Mouse (Mus musculus): Measurements from ENCODE around the gene Phf21a. TPM values are rescaled to one million over a fixed set of nuclear protein-coding genes. Genes with fewer than 3 reads are reported as not detected.

The Phf21a gene
- polyA plus RNA-seq, 1 experiment from 2014 or later: 5.6 TPM

GRCm38 (mm10) chr2:92371971-92372690, 279.2 kb downstream of the Phf21a start:
- ATAC-seq: no peak
- Histone ChIP-seq H3K9me3 (replicated peaks) (no peaks in the 10 kb centered on the region), H3K27me3 (replicated peaks) (peaks cover 68% of the 10 kb centered on the region), H3K4me3 (no peak overlapping the region), H3K36me3 (peaks cover 3% of the 10 kb centered on the region), H3K27ac (no peak overlapping the region), H3K9ac (no peak overlapping the region), H3K4me1 (peaks cover 42% of the 10 kb centered on the region), H3K4me2 (no peak overlapping the region)
- WGBS (ENCODE audit: insufficient replicate concordance): 44% methylated on average over 10 of the region's 10 CpGs

GRCm38 (mm10) chr2:92372767-92373436, 280.0 kb downstream of the Phf21a start:
- peaks cover 60% of the 10 kb centered on the region for H3K27me3 ChIP-seq (replicated peaks)
- 64% methylated on average over 9 of the region's 9 CpGs for WGBS (ENCODE audit: insufficient replicate concordance)

DNA sequence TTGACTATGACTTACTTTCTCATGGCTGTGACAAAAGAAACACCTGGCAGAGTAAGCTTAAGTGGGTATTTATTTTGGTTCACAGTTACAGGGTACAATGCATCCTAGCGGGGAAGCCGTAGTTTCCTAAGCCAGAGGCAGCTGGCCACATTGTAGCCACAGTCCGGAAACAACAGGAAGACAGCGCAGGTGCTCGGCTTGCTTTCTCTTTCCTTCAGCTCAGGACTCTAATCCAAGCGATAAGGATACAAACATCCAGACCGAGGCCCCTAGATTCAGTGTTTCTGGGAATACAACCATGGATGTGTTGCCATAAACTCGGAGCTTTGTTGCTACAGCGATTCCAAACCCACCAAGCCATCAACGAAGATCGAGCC, 280.5 kb downstream of the Phf21a start:
- Histone ChIP-seq H3K27me3 (replicated peaks) (peaks cover 55% of the 10 kb centered on the region), H3K27ac (no peak overlapping the region)

More at GRCm38 (mm10) chr2:92372767-92373436, 280.0 kb downstream of the Phf21a start:
- Histone ChIP-seq H3K9me3 (replicated peaks) (no peaks in the 10 kb centered on the region), H3K4me1 (peaks cover 36% of the 10 kb centered on the region), H3K27ac (no peak overlapping the region), H3K36me3 (peaks cover 10% of the 10 kb centered on the region), H3K4me2 (no peak overlapping the region), H3K4me3 (no peak overlapping the region), H3K9ac (no peak overlapping the region)
- no peak for ATAC-seq

DNA sequence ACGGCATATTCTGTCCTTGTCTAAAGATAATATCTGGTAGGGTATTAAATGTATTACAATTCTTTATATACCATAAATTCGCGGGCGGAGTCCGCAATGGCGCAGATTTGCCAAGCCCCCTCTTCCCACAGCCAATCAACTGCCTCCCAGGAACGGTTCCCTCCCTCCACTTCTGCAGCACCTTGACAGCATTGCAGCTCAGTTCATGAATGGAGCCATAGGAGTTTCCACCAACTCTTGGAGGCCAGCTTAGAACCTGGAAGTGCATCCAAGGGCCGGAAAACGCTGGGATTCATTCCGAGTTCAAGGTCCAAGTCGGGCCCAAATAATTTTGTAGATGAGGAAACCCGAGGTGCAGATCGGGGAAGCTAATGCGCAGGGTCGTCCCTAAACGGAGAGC, 281.6 kb downstream of the Phf21a start, which contains the start of the genes Pex16 and Large2:
TSS of gene Pex16 (plus strand) at position 163 of the 400 bp plus-strand sequence.
TSS of gene Large2 (minus strand) at position 356 of the 400 bp plus-strand sequence.
- Histone ChIP-seq H3K9me3 (replicated peaks) (no peaks in the 10 kb centered on the region), H3K4me2 (peak within 1 kb of the TSS; percentile 97), H3K27me3 (replicated peaks) (peaks cover 44% of the 10 kb centered on the region), H3K36me3 (peaks cover 26% of the 10 kb centered on the region), H3K4me3 (peak within 1 kb of the TSS; percentile 90), H3K9ac (peak within 1 kb of the TSS; percentile 88), H3K4me1 (peaks cover 36% of the 10 kb centered on the region), H3K27ac (peak within 1 kb of the TSS; percentile 87)
- WGBS (ENCODE audit: insufficient replicate concordance): 1% methylated on average over 16 of the region's 16 CpGs
- no peak for ATAC-seq

More for the DNA sequence above, 280.5 kb downstream of the Phf21a start:
- Histone ChIP-seq H3K4me1 (peaks cover 36% of the 10 kb centered on the region), H3K9me3 (replicated peaks) (no peaks in the 10 kb centered on the region), H3K36me3 (peaks cover 16% of the 10 kb centered on the region), H3K4me2 (no peak overlapping the region), H3K4me3 (no peak overlapping the region), H3K9ac (no peak overlapping the region)
- no peak for ATAC-seq
- 72% methylated on average over 11 of the region's 11 CpGs for WGBS (ENCODE audit: insufficient replicate concordance)

DNA sequence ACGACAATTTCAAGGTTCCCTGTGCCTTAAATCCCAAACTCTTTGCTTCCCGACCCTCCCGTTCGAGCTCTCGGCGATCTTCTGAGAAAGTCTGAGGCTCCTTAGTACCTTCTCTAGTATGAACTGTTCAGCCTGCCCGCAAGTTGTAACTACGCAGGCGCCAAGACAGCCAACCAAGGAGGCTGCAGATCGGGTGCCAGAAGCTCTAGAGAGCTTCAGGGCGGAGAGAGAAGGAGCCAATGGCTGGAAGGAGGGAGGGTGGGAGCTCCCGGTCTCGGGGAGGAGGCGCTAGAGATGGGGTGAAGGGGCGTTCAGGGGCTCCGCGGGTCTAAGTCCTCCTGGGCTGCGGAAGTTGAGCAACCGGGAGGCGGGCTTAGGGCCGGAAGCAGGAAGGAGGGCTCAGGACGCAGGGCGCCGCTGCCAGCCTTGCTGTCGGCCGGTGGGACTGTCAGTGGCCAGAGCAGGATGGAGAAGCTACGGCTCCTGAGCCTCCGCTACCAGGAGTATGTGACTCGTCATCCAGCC, 282.2 kb downstream of the Phf21a start:
- Histone ChIP-seq H3K4me1 (peaks cover 36% of the 10 kb centered on the region), H3K4me2 (peak overlapping the region; percentile 97), H3K36me3 (peaks cover 33% of the 10 kb centered on the region), H3K9me3 (replicated peaks) (no peaks in the 10 kb centered on the region), H3K27ac (peak overlapping the region; percentile 87), H3K27me3 (replicated peaks) (peaks cover 37% of the 10 kb centered on the region), H3K4me3 (peak overlapping the region; percentile 90), H3K9ac (peak overlapping the region; percentile 88)
- under 1% methylated on average over 29 of the region's 29 CpGs for WGBS (ENCODE audit: insufficient replicate concordance)
- peak; percentile 95 for ATAC-seq

DNA sequence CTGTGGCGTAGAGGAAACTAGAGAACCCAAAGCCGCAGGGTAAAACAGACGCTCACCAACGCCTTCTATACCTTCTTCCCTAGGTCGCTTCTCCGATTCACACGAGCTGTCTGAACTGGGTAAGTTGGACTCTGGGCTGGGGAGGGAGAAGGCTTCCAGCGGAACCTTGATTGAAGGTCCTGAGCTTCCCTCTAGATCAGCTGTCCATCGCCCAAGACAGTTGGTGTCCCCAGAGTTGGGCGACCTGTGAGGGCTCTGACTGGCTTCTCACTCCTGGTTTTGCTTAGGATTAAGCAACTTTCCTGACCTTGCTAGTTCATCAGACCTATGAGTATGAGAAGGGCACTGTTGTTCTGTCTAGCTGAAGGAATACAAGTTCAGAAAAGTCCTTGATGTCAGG, 282.9 kb downstream of the Phf21a start:
- H3K4me1 ChIP-seq: peaks cover 31% of the 10 kb centered on the region
- peak overlapping the region; percentile 97 for H3K4me2 ChIP-seq
- 6% methylated on average over 10 of the region's 10 CpGs for WGBS (ENCODE audit: insufficient replicate concordance)
- H3K9ac ChIP-seq: peak overlapping the region; percentile 88
- no peaks in the 10 kb centered on the region for H3K9me3 ChIP-seq (replicated peaks)
- H3K27me3 ChIP-seq (replicated peaks): peaks cover 31% of the 10 kb centered on the region
- peak overlapping the region; percentile 87 for H3K27ac ChIP-seq
- H3K4me3 ChIP-seq: peak overlapping the region; percentile 90
- no peak for ATAC-seq
- H3K36me3 ChIP-seq: peaks cover 39% of the 10 kb centered on the region

DNA sequence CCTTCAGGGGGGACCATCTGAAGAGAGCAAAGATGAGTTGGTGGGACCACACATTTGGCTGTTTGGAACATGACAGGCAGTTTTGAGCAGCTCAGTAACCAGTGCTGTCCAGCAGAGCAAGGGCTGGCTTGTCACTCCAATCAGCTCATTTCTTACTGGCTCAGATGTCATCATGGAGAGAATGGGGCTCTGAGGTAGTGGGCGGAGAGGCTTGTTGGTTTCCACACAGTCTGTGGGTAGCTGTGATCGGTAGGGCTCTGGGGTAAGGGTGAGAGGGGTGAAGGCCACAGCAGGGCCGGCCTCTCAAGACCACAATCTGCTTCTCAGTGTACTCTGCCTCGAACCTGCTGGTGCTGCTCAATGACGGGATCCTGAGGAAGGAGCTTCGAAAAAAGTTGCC, 283.4 kb downstream of the Phf21a start:
- no peak for ATAC-seq
- Histone ChIP-seq H3K4me2 (peak overlapping the region; percentile 97), H3K36me3 (peaks cover 44% of the 10 kb centered on the region), H3K9ac (peak overlapping the region; percentile 88), H3K4me3 (peak overlapping the region; percentile 90), H3K27me3 (replicated peaks) (peaks cover 26% of the 10 kb centered on the region), H3K9me3 (replicated peaks) (no peaks in the 10 kb centered on the region), H3K27ac (peak overlapping the region; percentile 87; the same call in 1 of the 2 replicates), H3K4me1 (peaks cover 26% of the 10 kb centered on the region)
- whole genome bisulfite sequencing (ENCODE audit: insufficient replicate concordance): 72% methylated on average over 6 of the region's 6 CpGs

GRCm38 (mm10) chr2:92377320-92377719, 284.4 kb downstream of the Phf21a start:
- no peak overlapping the region for H3K4me2 ChIP-seq
- H3K9me3 ChIP-seq (replicated peaks): no peaks in the 10 kb centered on the region
- peaks cover 16% of the 10 kb centered on the region for H3K27me3 ChIP-seq (replicated peaks)
- ATAC-seq: no peak
- WGBS (ENCODE audit: insufficient replicate concordance): 92% methylated on average over 7 of the region's 7 CpGs
- peaks cover 55% of the 10 kb centered on the region for H3K36me3 ChIP-seq
- H3K9ac ChIP-seq: no peak overlapping the region
- H3K4me1 ChIP-seq: peaks cover 24% of the 10 kb centered on the region
- no peak overlapping the region for H3K4me3 ChIP-seq
- no peak overlapping the region for H3K27ac ChIP-seq

DNA sequence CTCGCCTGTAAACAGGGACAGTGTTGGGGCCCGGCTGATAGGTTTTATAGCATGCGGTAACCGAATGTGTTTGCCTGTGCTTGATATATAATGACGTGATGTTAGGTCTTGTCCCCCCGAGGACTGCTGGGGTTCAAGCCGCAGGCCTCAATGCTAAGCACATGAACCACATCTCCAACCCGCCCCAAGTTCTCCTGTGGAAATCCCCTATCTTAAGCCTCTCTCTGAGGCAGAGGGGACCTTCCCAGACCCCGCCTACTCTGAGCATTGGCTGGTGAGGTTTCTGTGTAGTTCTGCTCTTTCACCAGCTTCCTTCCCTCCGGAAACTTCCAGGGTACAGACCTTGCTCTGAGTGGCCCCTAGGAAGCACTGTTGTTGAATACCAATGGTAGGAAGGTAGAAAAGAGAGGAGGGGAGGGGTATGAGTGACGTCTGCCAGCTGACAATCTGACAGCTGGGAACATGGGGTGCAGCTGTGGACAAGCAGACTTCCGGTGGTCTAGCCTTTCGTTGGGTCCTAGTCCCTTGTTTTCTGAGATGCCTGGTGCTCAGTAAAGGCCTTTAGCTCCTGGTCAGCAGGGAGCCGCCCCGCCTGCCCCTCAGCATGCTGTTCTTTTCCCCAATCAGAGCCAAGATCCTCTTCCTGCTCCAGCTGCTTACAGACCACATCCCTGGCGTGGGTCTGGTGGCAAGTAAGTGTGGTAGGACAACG, 287.0 kb downstream of the Phf21a start:
- H3K27ac ChIP-seq: no peak overlapping the region
- 78% methylated on average over 17 of the region's 17 CpGs for WGBS (ENCODE audit: insufficient replicate concordance)
- no peak overlapping the region for H3K4me3 ChIP-seq
- H3K4me2 ChIP-seq: no peak overlapping the region
- ATAC-seq: no peak
- H3K36me3 ChIP-seq: peaks cover 65% of the 10 kb centered on the region
- no peaks in the 10 kb centered on the region for H3K27me3 ChIP-seq (replicated peaks)
- H3K4me1 ChIP-seq: peaks cover 23% of the 10 kb centered on the region
- no peaks in the 10 kb centered on the region for H3K9me3 ChIP-seq (replicated peaks)
- no peak overlapping the region for H3K9ac ChIP-seq

- Histone ChIP-seq H3K36me3 (peaks cover 65% of the 10 kb centered on the region), H3K4me2 (no peak overlapping the region)
Measured at GRCm38 (mm10) chr2:92380495-92381050, 287.7 kb downstream of the Phf21a start.

DNA sequence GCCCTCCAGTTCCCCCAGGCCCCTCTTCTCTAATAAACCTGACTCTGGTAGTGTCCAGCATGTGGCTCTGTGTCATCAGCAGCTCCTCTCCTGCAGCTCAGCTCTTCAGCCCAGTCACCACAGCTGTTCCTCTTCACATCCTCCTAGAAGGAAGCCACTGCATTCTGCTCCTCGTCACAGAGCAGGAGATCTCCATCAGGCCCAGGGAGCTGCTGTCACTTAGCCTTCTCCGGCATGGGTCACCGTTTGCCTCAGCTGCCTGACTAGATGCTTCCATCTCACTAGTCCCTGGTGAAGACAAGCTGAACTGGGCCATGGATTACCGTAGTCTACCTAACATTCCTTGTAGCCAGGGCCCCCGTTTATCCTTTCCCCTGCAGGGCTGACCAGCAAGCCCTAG, 288.2 kb downstream of the Phf21a start:
- 81% methylated on average over 5 of the region's 5 CpGs for WGBS (ENCODE audit: insufficient replicate concordance)
- Histone ChIP-seq H3K4me1 (peaks cover 17% of the 10 kb centered on the region), H3K27me3 (replicated peaks) (peaks cover 9% of the 10 kb centered on the region; the same call in 1 of the 2 replicates), H3K9ac (no peak overlapping the region), H3K27ac (no peak overlapping the region), H3K36me3 (peaks cover 65% of the 10 kb centered on the region), H3K9me3 (replicated peaks) (no peaks in the 10 kb centered on the region), H3K4me2 (no peak overlapping the region), H3K4me3 (no peak overlapping the region)
- no peak for ATAC-seq

More at GRCm38 (mm10) chr2:92380495-92381050, 287.7 kb downstream of the Phf21a start:
- ATAC-seq: no peak
- no peak overlapping the region for H3K9ac ChIP-seq
- 72% methylated on average over 6 of the region's 6 CpGs for WGBS (ENCODE audit: insufficient replicate concordance)
- H3K27ac ChIP-seq: no peak overlapping the region
- H3K27me3 ChIP-seq (replicated peaks): 0 out of 2 replicates have a peak, but pooled peaks cover 4% of the 10 kb centered on the region
- peaks cover 23% of the 10 kb centered on the region for H3K4me1 ChIP-seq
- no peak overlapping the region for H3K4me3 ChIP-seq
- no peaks in the 10 kb centered on the region for H3K9me3 ChIP-seq (replicated peaks)
